In the genomic region with DNA sequence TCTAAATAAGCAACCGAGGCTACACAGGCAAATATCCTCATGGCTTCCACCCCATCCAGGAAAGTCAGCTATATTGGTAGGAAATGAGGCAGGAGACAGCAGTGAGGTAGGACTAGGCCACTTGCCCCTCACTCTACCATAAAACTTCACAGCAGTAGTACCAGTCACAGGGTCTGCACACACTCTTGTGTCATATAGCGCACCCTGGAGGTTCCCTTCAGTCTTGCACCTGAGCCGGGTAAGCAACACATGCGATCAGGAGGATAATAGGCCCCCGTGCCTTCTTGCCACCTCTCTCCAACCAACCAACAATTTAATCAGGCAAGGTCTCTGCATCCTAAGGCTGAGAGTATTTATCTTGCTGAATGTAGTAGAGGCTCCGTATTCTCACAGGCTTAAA, we compare ENCODE assay signal across 10 mouse cellular contexts.
A peak's percentile ranks its signal among the peaks of the same experiment; 100 is the strongest.
DNase-seq lines count a peak whose midpoint lies in the region; ATAC-seq and TF ChIP-seq lines count a peak whose summit lies in the region.
"Had no signal": no experiment of that assay in that cellular context is flagged by ENCODE, and none has a peak within 500 bp of the region (broad histone marks: within the 10 kb centered on the region; RNA-seq: fewer than 3 reads in every experiment).

No protein-coding gene starts in this region.

- no peaks in the 10 kb centered on the region for H3K9me3 ChIP-seq in heart, embryonic 11.5 days (replicated peaks; ENCODE audit: control insufficient read depth, low read length)
- H3K9me3 ChIP-seq in ES-E14 (ENCODE audit: control insufficient read depth, insufficient read depth, low read depth, low read length): no peaks in the 10 kb centered on the region
- H3K9me3 ChIP-seq in hindbrain, embryonic 13.5 days: no peaks in the 10 kb centered on the region

- no peak for TF ChIP-seq POLR2A in lung, adult 2 months (IDR thresholded peaks at IDR 0.05; ENCODE audit: borderline replicate concordance, extremely low read depth, low read depth, low read length)
- no peak for TF ChIP-seq POLR2A in small intestine, adult 2 months (IDR thresholded peaks at IDR 0.05; ENCODE audit: low read depth, low read length)

- no peak overlapping the region for H3K4me2 ChIP-seq in heart, embryonic 11.5 days
- no peak overlapping the region for H3K4me2 ChIP-seq in hindbrain, embryonic 13.5 days

- no peaks in the 10 kb centered on the region; the same call in 1 of the 2 replicates for H3K4me1 ChIP-seq in heart, embryonic 11.5 days (ENCODE audit: control insufficient read depth, insufficient read depth, low read length)
- H3K4me1 ChIP-seq in lung, adult 2 months (ENCODE audit: control insufficient read depth, insufficient read depth, low read length): no peaks in the 10 kb centered on the region
- no peaks in the 10 kb centered on the region for H3K4me1 ChIP-seq in ES-E14 (ENCODE audit: control insufficient read depth in 2 of 2, insufficient read depth in 2 of 2, low read length in 2 of 2, poor library complexity in 1 of 2)
- H3K4me1 ChIP-seq in small intestine, adult 2 months (ENCODE audit: control insufficient read depth, insufficient read depth, insufficient read length, low read length): peaks cover 4% of the 10 kb centered on the region; the same call in 1 of the 2 replicates
- 0 out of 2 replicates have a peak, but pooled peaks cover under 1% of the 10 kb centered on the region for H3K4me1 ChIP-seq in hindbrain, embryonic 13.5 days (replicated peaks)

- TF ChIP-seq CTCF in lung, adult 2 months (IDR thresholded peaks at IDR 0.05; ENCODE audit: insufficient read depth, low read length): peak; percentile 37; the same call in 1 of the 2 replicates
- TF ChIP-seq CTCF in small intestine, adult 2 months (IDR thresholded peaks at IDR 0.05; ENCODE audit: extremely low read depth, insufficient read length, insufficient replicate concordance, low read depth, low read length): peak; percentile 23; the same call in 1 of the 2 replicates

- H3K27ac ChIP-seq in heart, embryonic 11.5 days (ENCODE audit: low read depth, low read length): no peak overlapping the region
- H3K27ac ChIP-seq in ES-E14 (ENCODE audit: insufficient read depth, low read depth, low read length, poor library complexity, severe bottlenecking): no peak overlapping the region
- H3K27ac ChIP-seq in small intestine, adult 2 months (ENCODE audit: insufficient read depth, low read depth, low read length): no peak overlapping the region
- no peak overlapping the region for H3K27ac ChIP-seq in hindbrain, embryonic 13.5 days

- no peak overlapping the region for H3K4me3 ChIP-seq in heart, embryonic 11.5 days (ENCODE audit: low read depth, low read length)
- no peak overlapping the region for H3K4me3 ChIP-seq in lung, adult 2 months (replicated peaks; ENCODE audit: extremely low read depth, low read depth, low read length)
- H3K4me3 ChIP-seq in ES-E14 (ENCODE audit: insufficient read depth in 1 of 2, low read depth in 1 of 2, low read length in 2 of 2, poor library complexity in 1 of 2, severe bottlenecking in 1 of 2): no peak overlapping the region
- no peak overlapping the region for H3K4me3 ChIP-seq in small intestine, adult 2 months (ENCODE audit: low read depth, low read length)
- H3K4me3 ChIP-seq in hindbrain, embryonic 13.5 days: no peak overlapping the region

- in situ Hi-C loops in ES-E14 (cut with MboI; ENCODE audit: low sequenced_read_pairs in 2 of 2, unreplicated experiment in 2 of 2): no loop called here

- no peaks in the 10 kb centered on the region for H3K36me3 ChIP-seq in heart, embryonic 11.5 days (ENCODE audit: control insufficient read depth, insufficient read depth, low read length)
- H3K36me3 ChIP-seq in ES-E14 (ENCODE audit: control insufficient read depth, insufficient read depth, low read length, poor library complexity, severe bottlenecking): no peaks in the 10 kb centered on the region
- no peaks in the 10 kb centered on the region for H3K36me3 ChIP-seq in small intestine, adult 2 months (ENCODE audit: control insufficient read depth, insufficient read depth, low read length)
- peaks cover 26% of the 10 kb centered on the region for H3K36me3 ChIP-seq in hindbrain, embryonic 13.5 days

- no peak overlapping the region for H3K9ac ChIP-seq in heart, embryonic 11.5 days (ENCODE audit: low read depth, low read length)
- no peak overlapping the region for H3K9ac ChIP-seq in ES-E14 (ENCODE audit: insufficient read depth, low read depth, low read length, poor library complexity, severe bottlenecking)
- H3K9ac ChIP-seq in hindbrain, embryonic 13.5 days: no peak overlapping the region

- no peaks in the 10 kb centered on the region for H3K27me3 ChIP-seq in heart, embryonic 11.5 days (ENCODE audit: control insufficient read depth, insufficient read depth, low read length)
- no peaks in the 10 kb centered on the region for H3K27me3 ChIP-seq in small intestine, adult 2 months (ENCODE audit: control insufficient read depth, insufficient read depth, low read length)
- no peaks in the 10 kb centered on the region for H3K27me3 ChIP-seq in hindbrain, embryonic 13.5 days

- WGBS in heart, embryonic 11.5 days (ENCODE audit: insufficient replicate concordance): 75% methylated on average over 6 of the region's 6 CpGs
- WGBS in lung, adult 2 months: 87% methylated on average over 6 of the region's 6 CpGs
- 84% methylated on average over 6 of the region's 6 CpGs for WGBS in small intestine, adult 2 months
- 83% methylated on average over 6 of the region's 6 CpGs for WGBS in hindbrain, embryonic 13.5 days

- no peak for ATAC-seq in heart, embryonic 11.5 days (replicated peaks; ENCODE audit: insufficient number of reproducible peaks, low FRiP score, low TSS enrichment)
- ATAC-seq in hindbrain, embryonic 13.5 days (ENCODE audit: low FRiP score): no peak

- DNase-seq in heart, adult 11 months: peak; percentile 61
- no peak for DNase-seq in lung, adult 2 months
- no peak for DNase-seq in lung, postnatal 14 days
- DNase-seq in ES-E14 (ENCODE audit: low read depth, low spot score): peak; percentile 44
- DNase-seq in cerebellum, adult 11 months: no peak
- DNase-seq: cerebellum, adult 8-10 months; midbrain, embryonic 14.5 days had no signal

TF ChIP-seq in ES-E14, 5 proteins besides CTCF, POLR2A, EP300 and RAD21:
- TF ChIP-seq CHD2 (IDR thresholded peaks at IDR 0.05; ENCODE audit: low read depth, low read length): no peak
- no peak for TF ChIP-seq ZNF384 (IDR thresholded peaks at IDR 0.05; ENCODE audit: low read depth, low read length)
- no peak for TF ChIP-seq MAFK (IDR thresholded peaks at IDR 0.05; ENCODE audit: insufficient read depth, low read depth, low read length)
- TF ChIP-seq HCFC1 (IDR thresholded peaks at IDR 0.05; ENCODE audit: borderline replicate concordance, insufficient read depth, low read length): no peak
- TF ChIP-seq ZC3H11A (IDR thresholded peaks at IDR 0.05; ENCODE audit: borderline replicate concordance, low read depth, low read length): no peak

Comparison
In these comparisons a context has a peak if more than half of its experiments do, and no peak if none do; other contexts are left out.
1. DNase-seq: peak in heart, adult 11 months (single experiment) and ES-E14 (single experiment); none in lung, adult 2 months (single experiment), lung, postnatal 14 days (single experiment) and cerebellum, adult 11 months (single experiment).